Mouse (Mus musculus) ES-Bruce4 (cell line): ENCODE measurements around the gene Dab1. TPM values are rescaled to one million over a fixed set of nuclear protein-coding genes. Genes with fewer than 3 reads are reported as not detected.

Experiments used
- H3K27ac ChIP-seq: 2 replicates; pipeline ENCODE4 v1.5.1; 2012; ENCODE audit warnings: low read length, inconsistent platforms; ENCODE audit not compliant: insufficient read depth
- H3K27me3 ChIP-seq: 2 replicates; pipeline ENCODE4 v1.6.1; 2012; ENCODE audit warnings: mild to moderate bottlenecking, low read length, inconsistent platforms; ENCODE audit not compliant: control insufficient read depth, poor library complexity, insufficient read depth, severe bottlenecking
- H3K36me3 ChIP-seq: 2 replicates; pipeline ENCODE4 v1.6.1; 2012; ENCODE audit warnings: inconsistent platforms, mild to moderate bottlenecking, low read length, moderate library complexity; ENCODE audit not compliant: control insufficient read depth, poor library complexity, insufficient read depth, severe bottlenecking
- H3K4me1 ChIP-seq: one replicate; pipeline ENCODE4 v1.8.1; 2011; ENCODE audit warnings: low read length; ENCODE audit not compliant: control insufficient read depth, insufficient read depth
- H3K4me3 ChIP-seq: 2 replicates; pipeline ENCODE4 v1.5.1; 2011; ENCODE audit warnings: low read depth, mild to moderate bottlenecking, low read length
- H3K9ac ChIP-seq: 2 replicates; pipeline ENCODE4 v1.6.1; 2012; ENCODE audit warnings: low read depth, mild to moderate bottlenecking, inconsistent platforms; ENCODE audit not compliant: poor library complexity, severe bottlenecking
- H3K9me3 ChIP-seq: replicated peaks from 2 replicates; pipeline ENCODE4 v1.6.1; 2012; ENCODE audit warnings: mild to moderate bottlenecking, low read length, inconsistent platforms; ENCODE audit not compliant: control insufficient read depth, poor library complexity, insufficient read depth, severe bottlenecking
- CTCF ChIP-seq: IDR thresholded peaks from one replicate; pipeline ENCODE4 v1.8.1; 2011; ENCODE audit warnings: low read depth, low read length
- EP300 ChIP-seq: IDR thresholded peaks from 2 replicates; pipeline ENCODE4 v1.6.1; 2011; ENCODE audit warnings: low read depth, low read length; ENCODE audit not compliant: insufficient read depth
- POLR2A ChIP-seq: IDR thresholded peaks from one replicate; pipeline ENCODE4 v1.8.1; 2011; ENCODE audit warnings: low read length; ENCODE audit not compliant: insufficient read depth
- polyA plus RNA-seq: library from polyadenylated mRNA; stranded (reverse); fragments of >200 nt; gene quantifications from 2 replicates; pipeline ENCODE4 v1.2.4, GENCODE M21; 2011; ENCODE audit warnings: low read depth; ENCODE audit not compliant: missing spikeins, insufficient read depth, insufficient read length

Gene Dab1
- polyA plus RNA-seq, 1 experiment = 4.8 TPM

- Histone ChIP-seq H3K4me3 (no peak overlapping the region), H3K9ac (no peak overlapping the region), H3K9me3 (no peaks in the 10 kb centered on the region), H3K4me1 (no peaks in the 10 kb centered on the region), H3K27ac (no peak overlapping the region), H3K27me3 (no peaks in the 10 kb centered on the region), H3K36me3 (no peaks in the 10 kb centered on the region)
- no peak for TF ChIP-seq CTCF
- no peak for TF ChIP-seq POLR2A
- no peak for TF ChIP-seq EP300
Measured at GRCm38 (mm10) chr4:104444985-104445384, 825.8 kb downstream of the Dab1 start.

GRCm38 (mm10) chr4:104448199-104448598, 829.0 kb downstream of the Dab1 start:
- Histone ChIP-seq H3K36me3 (no peaks in the 10 kb centered on the region), H3K9ac (no peak overlapping the region), H3K4me1 (no peaks in the 10 kb centered on the region), H3K4me3 (no peak overlapping the region), H3K27ac (no peak overlapping the region), H3K9me3 (no peaks in the 10 kb centered on the region), H3K27me3 (no peaks in the 10 kb centered on the region)
- TF ChIP-seq CTCF = no peak
- no peak for TF ChIP-seq EP300
- TF ChIP-seq POLR2A = no peak

GRCm38 (mm10) chr4:104450645-104451044, 831.5 kb downstream of the Dab1 start:
- no peaks in the 10 kb centered on the region for H3K36me3 ChIP-seq
- no peak for TF ChIP-seq POLR2A
- no peak for TF ChIP-seq EP300
- H3K9ac ChIP-seq = no peak overlapping the region
- H3K4me1 ChIP-seq = no peaks in the 10 kb centered on the region
- no peaks in the 10 kb centered on the region for H3K9me3 ChIP-seq
- no peaks in the 10 kb centered on the region for H3K27me3 ChIP-seq
- no peak overlapping the region for H3K27ac ChIP-seq
- no peak overlapping the region for H3K4me3 ChIP-seq

- Histone ChIP-seq H3K27me3 (no peaks in the 10 kb centered on the region), H3K9ac (no peak overlapping the region)
- TF ChIP-seq EP300 (no peak), CTCF (no peak), POLR2A (no peak)
Measured at GRCm38 (mm10) chr4:104452587-104452986, 833.4 kb downstream of the Dab1 start.

GRCm38 (mm10) chr4:104455151-104455550, 836.0 kb downstream of the Dab1 start:
- Histone ChIP-seq H3K4me1 (no peaks in the 10 kb centered on the region), H3K9ac (no peak overlapping the region), H3K27ac (no peak overlapping the region), H3K4me3 (no peak overlapping the region), H3K9me3 (no peaks in the 10 kb centered on the region), H3K36me3 (no peaks in the 10 kb centered on the region), H3K27me3 (no peaks in the 10 kb centered on the region)
- TF ChIP-seq CTCF = no peak
- no peak for TF ChIP-seq POLR2A
- no peak for TF ChIP-seq EP300

More at GRCm38 (mm10) chr4:104452587-104452986, 833.4 kb downstream of the Dab1 start:
- Histone ChIP-seq H3K4me1 (no peaks in the 10 kb centered on the region), H3K9me3 (no peaks in the 10 kb centered on the region), H3K36me3 (no peaks in the 10 kb centered on the region), H3K4me3 (no peak overlapping the region), H3K27ac (no peak overlapping the region)

GRCm38 (mm10) chr4:104455760-104456159, 836.6 kb downstream of the Dab1 start:
- no peaks in the 10 kb centered on the region for H3K9me3 ChIP-seq
- no peak for TF ChIP-seq POLR2A
- TF ChIP-seq CTCF = no peak
- TF ChIP-seq EP300 = no peak
- H3K27me3 ChIP-seq = no peaks in the 10 kb centered on the region
- no peaks in the 10 kb centered on the region for H3K36me3 ChIP-seq
- H3K27ac ChIP-seq = no peak overlapping the region
- no peak overlapping the region for H3K9ac ChIP-seq
- no peak overlapping the region for H3K4me3 ChIP-seq
- H3K4me1 ChIP-seq = no peaks in the 10 kb centered on the region
